Mouse (Mus musculus): ENCODE results near the gene Lpgat1. TPM values are rescaled to one million over a fixed set of nuclear protein-coding genes. Genes with fewer than 3 reads are reported as not detected.

Gene Lpgat1
- total and polyA plus RNA-seq, 3 experiments, result 15.3 to 40.0 (median 31.8) TPM

- no peak overlapping the region for H3K4me2 ChIP-seq (ENCODE audit: insufficient read depth, low read depth, poor library complexity, severe bottlenecking)
- TF ChIP-seq RCOR1 (conservative IDR thresholded peaks at IDR 0.05; ENCODE audit: low read depth, low read length) (no peak), BHLHE40 (IDR thresholded peaks at IDR 0.05; ENCODE audit: low read depth, low read length) (no peak), RAD21 (IDR thresholded peaks at IDR 0.05; ENCODE audit: low read depth, low read length) (no peak), ZKSCAN1 (IDR thresholded peaks at IDR 0.05; ENCODE audit: borderline replicate concordance, low read depth, low read length) (no peak), JUND (conservative IDR thresholded peaks at IDR 0.05; ENCODE audit: low read depth, low read length) (no peak), ZMIZ1 (IDR thresholded peaks at IDR 0.05; ENCODE audit: low read depth, low read length) (no peak), MAFK (IDR thresholded peaks at IDR 0.05; ENCODE audit: insufficient replicate concordance, low read length) (no peak), ETS1 (conservative IDR thresholded peaks at IDR 0.05; ENCODE audit: low read depth, low read length) (no peak)
- H3K4me3 ChIP-seq (replicated peaks in 1 of 3; ENCODE audit: low read depth in 2 of 3, low read length in 2 of 3, poor library complexity in 1 of 3), result no peak overlapping the region
- no peak overlapping the region for H3K9ac ChIP-seq (ENCODE audit: insufficient read depth, low read depth)
- H3K27ac ChIP-seq (ENCODE audit: insufficient read depth, low read depth), result no peak overlapping the region
- dilution Hi-C loops (cut with MboI; ENCODE audit: extremely low pct_ligation_motif_present, extremely low pct_unique_long_range_greater_than_20kb, low sequenced_read_pairs) (no loop called here), in situ Hi-C loops (cut with MboI; ENCODE audit: low pct_ligation_motif_present, low pct_unique_long_range_greater_than_20kb, low sequenced_read_pairs) (no loop called here)
- no peaks in the 10 kb centered on the region for H3K27me3 ChIP-seq (replicated peaks)
- H3K4me1 ChIP-seq (ENCODE audit: control insufficient read depth in 1 of 2, insufficient read depth in 2 of 2), result no peaks in the 10 kb centered on the region
- DNase-seq (ENCODE audit: extremely low read depth), result no peak
- no peaks in the 10 kb centered on the region for H3K36me3 ChIP-seq (replicated peaks in 1 of 2; ENCODE audit: control insufficient read depth in 1 of 2, insufficient read depth in 1 of 2, low read length in 1 of 2)
- no peaks in the 10 kb centered on the region for H3K79me2 ChIP-seq (replicated peaks; ENCODE audit: control insufficient read depth, extremely low read depth, insufficient read depth, poor library complexity, severe bottlenecking)
- H3K9me3 ChIP-seq (replicated peaks; ENCODE audit: low read length), result peaks cover 10% of the 10 kb centered on the region
These were observed 36.0 kb upstream of the Lpgat1 start for GRCm38 (mm10) chr1:191681633-191682032.

- dilution Hi-C loops (cut with MboI; ENCODE audit: extremely low pct_ligation_motif_present, extremely low pct_unique_long_range_greater_than_20kb, low sequenced_read_pairs), result no loop called here
- no peaks in the 10 kb centered on the region for H3K79me2 ChIP-seq (replicated peaks; ENCODE audit: control insufficient read depth, extremely low read depth, insufficient read depth, poor library complexity, severe bottlenecking)
- no peak overlapping the region for H3K4me2 ChIP-seq (ENCODE audit: insufficient read depth, low read depth, poor library complexity, severe bottlenecking)
- DNase-seq (ENCODE audit: extremely low read depth), result no peak
- TF ChIP-seq EP300 (IDR thresholded peaks at IDR 0.05; ENCODE audit: low read length), result no peak
- TF ChIP-seq BHLHE40 (IDR thresholded peaks at IDR 0.05; ENCODE audit: low read depth, low read length), result 0 out of 2 replicates have a peak, but pooled peaks have one; percentile 27
- H3K9ac ChIP-seq (ENCODE audit: insufficient read depth, low read depth), result no peak overlapping the region
- H3K27ac ChIP-seq (ENCODE audit: insufficient read depth, low read depth), result no peak overlapping the region
- H3K27me3 ChIP-seq (replicated peaks), result no peaks in the 10 kb centered on the region
- in situ Hi-C loops (cut with MboI; ENCODE audit: low pct_ligation_motif_present, low pct_unique_long_range_greater_than_20kb, low sequenced_read_pairs), result no loop called here
- H3K4me1 ChIP-seq (ENCODE audit: control insufficient read depth in 1 of 2, insufficient read depth in 2 of 2), result peaks cover 4 to 5% of the 10 kb centered on the region in 2 experiments; a peak in 3 of 4 replicates
- peaks cover 10% of the 10 kb centered on the region for H3K9me3 ChIP-seq (replicated peaks; ENCODE audit: low read length)
- no peak overlapping the region for H3K4me3 ChIP-seq (replicated peaks in 1 of 3; ENCODE audit: low read depth in 2 of 3, low read length in 2 of 3, poor library complexity in 1 of 3)
- H3K36me3 ChIP-seq (replicated peaks in 1 of 2; ENCODE audit: control insufficient read depth in 1 of 2, insufficient read depth in 1 of 2, low read length in 1 of 2), result no peaks in the 10 kb centered on the region
These were observed 30.1 kb upstream of the Lpgat1 start for GRCm38 (mm10) chr1:191687531-191687930.

GRCm38 (mm10) chr1:191693231-191693630 is 24.4 kb upstream of the Lpgat1 start:
- H3K9me3 ChIP-seq (replicated peaks; ENCODE audit: low read length), result no peaks in the 10 kb centered on the region
- no peaks in the 10 kb centered on the region for H3K36me3 ChIP-seq (replicated peaks in 1 of 2; ENCODE audit: control insufficient read depth in 1 of 2, insufficient read depth in 1 of 2, low read length in 1 of 2)
- H3K27ac ChIP-seq (ENCODE audit: insufficient read depth, low read depth), result no peak overlapping the region
- no peak overlapping the region for H3K4me3 ChIP-seq (replicated peaks in 1 of 3; ENCODE audit: low read depth in 2 of 3, low read length in 2 of 3, poor library complexity in 1 of 3)
- no peaks in the 10 kb centered on the region for H3K27me3 ChIP-seq (replicated peaks)
- DNase-seq (ENCODE audit: extremely low read depth), result no peak
- H3K4me2 ChIP-seq (ENCODE audit: insufficient read depth, low read depth, poor library complexity, severe bottlenecking), result no peak overlapping the region
- in situ Hi-C loops (cut with MboI; ENCODE audit: low pct_ligation_motif_present, low pct_unique_long_range_greater_than_20kb, low sequenced_read_pairs), result no loop called here
- TF ChIP-seq CHD1 (IDR thresholded peaks at IDR 0.05; ENCODE audit: low read depth, low read length) (no peak), TCF12 (IDR thresholded peaks at IDR 0.05; ENCODE audit: low read depth, low read length) (no peak), SIN3A (IDR thresholded peaks at IDR 0.05; ENCODE audit: low read length) (no peak), MAZ (IDR thresholded peaks at IDR 0.05; ENCODE audit: low read depth, low read length) (no peak), SMC3 (IDR thresholded peaks at IDR 0.05; ENCODE audit: low read depth, low read length) (no peak), RCOR1 (conservative IDR thresholded peaks at IDR 0.05; ENCODE audit: low read depth, low read length) (no peak), PAX5 (IDR thresholded peaks at IDR 0.05; ENCODE audit: low read length) (no peak), POLR2A (IDR thresholded peaks at IDR 0.05; ENCODE audit: low read depth, low read length) (no peak)
- H3K79me2 ChIP-seq (replicated peaks; ENCODE audit: control insufficient read depth, extremely low read depth, insufficient read depth, poor library complexity, severe bottlenecking), result no peaks in the 10 kb centered on the region
- no peaks in the 10 kb centered on the region for H3K4me1 ChIP-seq (ENCODE audit: control insufficient read depth in 1 of 2, insufficient read depth in 2 of 2)
- no peak overlapping the region for H3K9ac ChIP-seq (ENCODE audit: insufficient read depth, low read depth)
- dilution Hi-C loops (cut with MboI; ENCODE audit: extremely low pct_ligation_motif_present, extremely low pct_unique_long_range_greater_than_20kb, low sequenced_read_pairs), result no loop called here

Measured in CH12.LX (cell line).